ENCODE assay signal across 9 mouse cellular contexts in genomic region chr10:21144627-21145504, GRCm38 (mm10). TPM values are rescaled to one million over a fixed set of nuclear protein-coding genes. Genes with fewer than 3 reads are reported as not detected.
DNase-seq lines count a peak whose midpoint lies in the region; ATAC-seq and TF ChIP-seq lines count a peak whose summit lies in the region.
"Had no signal": no experiment of that assay in that cellular context is flagged by ENCODE, and none has a peak within 500 bp of the region (broad histone marks: within the 10 kb centered on the region; RNA-seq: fewer than 3 reads in every experiment).

No protein-coding gene starts in this region.

- peak overlapping the region; percentile 55 for H3K4me3 ChIP-seq in embryonic facial prominence, embryonic 13.5 days
- peak overlapping the region; percentile 62 for H3K4me3 ChIP-seq in heart, embryonic 10.5 days
- H3K4me3 ChIP-seq in kidney, embryonic 14.5 days (ENCODE audit: low read length): peak overlapping the region; percentile 30
- peak overlapping the region; percentile 51 for H3K4me3 ChIP-seq in limb, embryonic 13.5 days
- H3K4me3 ChIP-seq in midbrain, embryonic 13.5 days (replicated peaks): peak overlapping the region; percentile 47
- peak overlapping the region; percentile 29 for H3K4me3 ChIP-seq in stomach, postnatal 0 days (ENCODE audit: low read depth, low read length)

- no peaks in the 10 kb centered on the region for H3K9me3 ChIP-seq in embryonic facial prominence, embryonic 13.5 days
- no peaks in the 10 kb centered on the region for H3K9me3 ChIP-seq in heart, embryonic 10.5 days
- no peaks in the 10 kb centered on the region for H3K9me3 ChIP-seq in kidney, embryonic 14.5 days (ENCODE audit: control insufficient read depth, low read length)
- no peaks in the 10 kb centered on the region for H3K9me3 ChIP-seq in limb, embryonic 13.5 days
- no peaks in the 10 kb centered on the region for H3K9me3 ChIP-seq in midbrain, embryonic 13.5 days
- H3K9me3 ChIP-seq in stomach, postnatal 0 days (ENCODE audit: control insufficient read depth, low read length): no peaks in the 10 kb centered on the region

- no peak for TF ChIP-seq EP300 in stomach, postnatal 0 days (optimal IDR thresholded peaks at IDR 0.05)

- H3K27ac ChIP-seq in embryonic facial prominence, embryonic 13.5 days: peak overlapping the region; percentile 64; the same call in 1 of the 2 replicates
- peak overlapping the region; percentile 79; the same call in 1 of the 2 replicates for H3K27ac ChIP-seq in heart, embryonic 10.5 days
- no peak overlapping the region for H3K27ac ChIP-seq in kidney, embryonic 14.5 days (ENCODE audit: low read depth, low read length)
- no peak overlapping the region; the same call in 1 of the 2 replicates for H3K27ac ChIP-seq in limb, embryonic 13.5 days
- peak overlapping the region; percentile 64 for H3K27ac ChIP-seq in midbrain, embryonic 13.5 days
- H3K27ac ChIP-seq in stomach, postnatal 0 days (replicated peaks): no peak overlapping the region

- TF ChIP-seq CTCF in stomach, postnatal 0 days (IDR thresholded peaks at IDR 0.05; ENCODE audit: low read depth): peak; percentile 27

- H3K27me3 ChIP-seq in embryonic facial prominence, embryonic 13.5 days: no peaks in the 10 kb centered on the region
- H3K27me3 ChIP-seq in heart, embryonic 10.5 days (ENCODE audit: insufficient read depth, poor library complexity, severe bottlenecking): 0 out of 2 replicates have a peak, but pooled peaks cover 5% of the 10 kb centered on the region
- H3K27me3 ChIP-seq in kidney, embryonic 14.5 days (ENCODE audit: control insufficient read depth, insufficient read depth, low read length): no peaks in the 10 kb centered on the region
- no peaks in the 10 kb centered on the region for H3K27me3 ChIP-seq in limb, embryonic 13.5 days
- H3K27me3 ChIP-seq in midbrain, embryonic 13.5 days: no peaks in the 10 kb centered on the region
- no peaks in the 10 kb centered on the region for H3K27me3 ChIP-seq in stomach, postnatal 0 days (ENCODE audit: control insufficient read depth, insufficient read depth, low read length)
- H3K27me3 ChIP-seq: CH12.LX had no signal

- peak; percentile 48 for DNase-seq in ovary, adult 18-20 months (ENCODE audit: low spot score)
- DNase-seq in ovary, postnatal 10 days (ENCODE audit: low spot score): no peak
- peak; percentile 90 for DNase-seq in heart, embryonic 10.5 days (ENCODE audit: low spot score)
- DNase-seq in stomach, postnatal 0 days (ENCODE audit: low spot score): peak; percentile 47

- WGBS in embryonic facial prominence, embryonic 13.5 days: 17% methylated on average over 27 of the region's 27 CpGs
- 19% methylated on average over 27 of the region's 27 CpGs for WGBS in heart, embryonic 10.5 days
- 25% methylated on average over 27 of the region's 27 CpGs for WGBS in kidney, embryonic 14.5 days
- WGBS in limb, embryonic 13.5 days: 17% methylated on average over 27 of the region's 27 CpGs
- WGBS in midbrain, embryonic 13.5 days: 24% methylated on average over 27 of the region's 27 CpGs
- 29% methylated on average over 27 of the region's 27 CpGs for WGBS in stomach, postnatal 0 days

- H3K4me2 ChIP-seq in embryonic facial prominence, embryonic 13.5 days: peak overlapping the region; percentile 77
- peak overlapping the region; percentile 51 for H3K4me2 ChIP-seq in kidney, embryonic 14.5 days (replicated peaks; ENCODE audit: low read depth, low read length)
- H3K4me2 ChIP-seq in limb, embryonic 13.5 days (replicated peaks): peak overlapping the region; percentile 76
- peak overlapping the region; percentile 61 for H3K4me2 ChIP-seq in midbrain, embryonic 13.5 days (replicated peaks)
- H3K4me2 ChIP-seq in stomach, postnatal 0 days (replicated peaks; ENCODE audit: low read depth): peak overlapping the region; percentile 62

- peaks cover 11% of the 10 kb centered on the region for H3K4me1 ChIP-seq in embryonic facial prominence, embryonic 13.5 days
- peaks cover 3% of the 10 kb centered on the region; the same call in 1 of the 2 replicates for H3K4me1 ChIP-seq in heart, embryonic 10.5 days
- H3K4me1 ChIP-seq in kidney, embryonic 14.5 days (ENCODE audit: control insufficient read depth, insufficient read depth, low read length): no peaks in the 10 kb centered on the region
- H3K4me1 ChIP-seq in limb, embryonic 13.5 days: 0 out of 2 replicates have a peak, but pooled peaks cover 6% of the 10 kb centered on the region
- H3K4me1 ChIP-seq in midbrain, embryonic 13.5 days (replicated peaks): peaks cover 7% of the 10 kb centered on the region; the same call in 1 of the 2 replicates
- H3K4me1 ChIP-seq in stomach, postnatal 0 days (replicated peaks; ENCODE audit: control insufficient read depth, insufficient read depth): no peaks in the 10 kb centered on the region; the same call in 1 of the 2 replicates

- ATAC-seq in embryonic facial prominence, embryonic 13.5 days (ENCODE audit: insufficient number of reproducible peaks, insufficient read depth, low FRiP score, low TSS enrichment, low read depth): peak; percentile 76; the same call in 1 of the 2 replicates
- peak; percentile 91 for ATAC-seq in kidney, embryonic 14.5 days (ENCODE audit: low FRiP score, low TSS enrichment)
- peak; percentile 90 for ATAC-seq in limb, embryonic 13.5 days (ENCODE audit: low FRiP score, low read depth)
- peak; percentile 96 for ATAC-seq in midbrain, embryonic 13.5 days
- peak; percentile 63; the same call in 1 of the 2 replicates for ATAC-seq in stomach, postnatal 0 days (ENCODE audit: low FRiP score, low TSS enrichment)

- H3K36me3 ChIP-seq in embryonic facial prominence, embryonic 13.5 days: peaks cover 12% of the 10 kb centered on the region; the same call in 1 of the 2 replicates
- no peaks in the 10 kb centered on the region for H3K36me3 ChIP-seq in heart, embryonic 10.5 days
- peaks cover 19% of the 10 kb centered on the region for H3K36me3 ChIP-seq in kidney, embryonic 14.5 days (ENCODE audit: control insufficient read depth, insufficient read depth, low read length)
- peaks cover 20% of the 10 kb centered on the region for H3K36me3 ChIP-seq in limb, embryonic 13.5 days
- peaks cover 7% of the 10 kb centered on the region for H3K36me3 ChIP-seq in midbrain, embryonic 13.5 days
- no peaks in the 10 kb centered on the region for H3K36me3 ChIP-seq in stomach, postnatal 0 days (ENCODE audit: control insufficient read depth, insufficient read depth, low read length)

- peak overlapping the region; percentile 74 for H3K9ac ChIP-seq in embryonic facial prominence, embryonic 13.5 days
- peak overlapping the region; percentile 23 for H3K9ac ChIP-seq in kidney, embryonic 14.5 days (ENCODE audit: low read depth, low read length)
- peak overlapping the region; percentile 57 for H3K9ac ChIP-seq in limb, embryonic 13.5 days
- H3K9ac ChIP-seq in midbrain, embryonic 13.5 days (replicated peaks): peak overlapping the region; percentile 63
- H3K9ac ChIP-seq in stomach, postnatal 0 days (ENCODE audit: low read length): 0 out of 2 replicates have a peak overlapping the region, but pooled peaks have one; percentile 35

RNA-seq across cellular contexts. Expression of gene Myb, which starts 15.9 kb away (rescaled TPM):
- polyA plus RNA-seq in embryonic facial prominence, embryonic 13.5 days (2015; fragmentation: Nextera tagmentation; extraction: Ambion mirVana): 4.5 and 6.2 TPM in 2 replicates
- 1.6 and 3.2 TPM in 2 replicates for polyA plus RNA-seq in heart, embryonic 10.5 days (2016; fragmentation: Nextera tagmentation; extraction: Ambion mirVana)
- 7.3 and 7.7 TPM in 2 replicates for polyA plus RNA-seq in kidney, embryonic 14.5 days (2014; fragmentation: Nextera tagmentation; extraction: Ambion mirVana)
- 4.6 TPM in 2 replicates for polyA plus RNA-seq in limb, embryonic 13.5 days (2015; fragmentation: Nextera tagmentation; extraction: Ambion mirVana)
- polyA plus RNA-seq in midbrain, embryonic 13.5 days (2015; fragmentation: Nextera tagmentation; extraction: Ambion mirVana): 3.0 and 3.1 TPM in 2 replicates
- polyA plus RNA-seq in stomach, postnatal 0 days (2015; fragmentation: Nextera tagmentation; extraction: Ambion mirVana): 2.0 and 2.1 TPM in 2 replicates

Comparison
In these comparisons a context has a peak if more than half of its experiments do, and no peak if none do; other contexts are left out.
1. H3K27ac ChIP-seq: peak in embryonic facial prominence, embryonic 13.5 days (single experiment), heart, embryonic 10.5 days (single experiment) and midbrain, embryonic 13.5 days (single experiment); none in kidney, embryonic 14.5 days (single experiment), limb, embryonic 13.5 days (single experiment) and stomach, postnatal 0 days (single experiment).
2. H3K9ac ChIP-seq: peak in every context shown above with its lines; median percentile 74 in embryonic facial prominence, embryonic 13.5 days; 63 in midbrain, embryonic 13.5 days; 57 in limb, embryonic 13.5 days; 35 in stomach, postnatal 0 days; 23 in kidney, embryonic 14.5 days.
3. Peak in every context shown above with its lines, with median percentiles within 50 percentile points of each other: ATAC-seq, H3K4me2 ChIP-seq and H3K4me3 ChIP-seq.